Mouse (Mus musculus) lung, postnatal 0 days (tissue): ENCODE results near the gene Rras2. TPM values are rescaled to one million over a fixed set of nuclear protein-coding genes. Genes with fewer than 3 reads are reported as not detected.

Experiments
- ATAC-seq: fragments of 200-750 bp; cut with Nextera tagmentation; 2 replicates; pipeline ENCODE4 v1.8.0; 2017; ENCODE audit warnings: moderate library complexity
- DNase-seq: peaks from one replicate; pipeline ENCODE4 v3.0.0-alpha.2; 2016; ENCODE audit warnings: low spot score
- H3K27ac ChIP-seq: fragments of 300-500 bp; sonication (generic); 2 replicates; pipeline ENCODE4 v1.5.1; 2014; ENCODE audit warnings: antibody characterized with exemption, mild to moderate bottlenecking, low read length, mixed read lengths
- H3K27me3 ChIP-seq: fragments of 300-500 bp; sonication (generic); replicated peaks from 2 replicates; pipeline ENCODE4 v1.6.1; 2014; ENCODE audit warnings: low read length, mixed read lengths; ENCODE audit not compliant: insufficient read depth
- H3K36me3 ChIP-seq: fragments of 300-500 bp; sonication (generic); 2 replicates; pipeline ENCODE4 v1.6.1; 2014; ENCODE audit warnings: low read length, mixed read lengths; ENCODE audit not compliant: insufficient read depth
- H3K4me1 ChIP-seq: fragments of 300-500 bp; sonication (generic); 2 replicates; pipeline ENCODE4 v1.6.1; 2014; ENCODE audit warnings: antibody characterized with exemption, low read depth, low read length, mixed read lengths; ENCODE audit not compliant: insufficient read depth
- H3K4me2 ChIP-seq: fragments of 300-500 bp; sonication (generic); replicated peaks from 2 replicates; pipeline ENCODE4 v1.6.1; 2014; ENCODE audit warnings: low read depth, mild to moderate bottlenecking, low read length, moderate library complexity, mixed read lengths
- H3K4me3 ChIP-seq: fragments of 300-500 bp; sonication (generic); 2 replicates; pipeline ENCODE4 v1.5.1; 2014; ENCODE audit warnings: low read depth, low read length
- H3K9ac ChIP-seq: fragments of 300-500 bp; sonication (generic); replicated peaks from 2 replicates; pipeline ENCODE4 v1.6.1; 2014; ENCODE audit warnings: low read depth, mild to moderate bottlenecking
- H3K9me3 ChIP-seq: fragments of 300-500 bp; sonication (generic); 2 replicates; pipeline ENCODE4 v1.6.1; 2016; ENCODE audit warnings: low read length, mixed read lengths
- CTCF ChIP-seq: IDR thresholded peaks from 2 replicates; pipeline ENCODE4 v1.5.1; 2016; ENCODE audit warnings: antibody characterized with exemption, mild to moderate bottlenecking
- EP300 ChIP-seq: IDR thresholded peaks from 2 replicates; pipeline ENCODE4 v1.6.1; 2016; ENCODE audit warnings: antibody characterized with exemption, mild to moderate bottlenecking, control low read depth
- WGBS: fragments of 180-500 bp; shearing (Covaris S2); extraction: QIAGEN DNeasy Blood & Tissue Kit; methylation state at CpG from one replicate; pipeline ENCODE4 v1.1.7; 2014; 5-methylcytosine and 5-hydroxymethylcytosine counted together
- polyA plus RNA-seq: library from polyadenylated mRNA; unstranded; fragments of >200 nt; fragmentation: Nextera tagmentation; extraction: Ambion mirVana; gene quantifications from 2 replicates; pipeline ENCODE4 v1.2.1, GENCODE M21; 2015

Gene Rras2
- polyA plus RNA-seq, 1 experiment from 2014 or later = 83.6 TPM

- DNase-seq (no peak), ATAC-seq (no peak)
- H3K27me3 ChIP-seq = no peaks in the 10 kb centered on the region
- no peak overlapping the region for H3K27ac ChIP-seq
- H3K9me3 ChIP-seq = no peaks in the 10 kb centered on the region
- WGBS = 61% methylated on average over 2 of the region's 2 CpGs
- TF ChIP-seq CTCF (no peak), EP300 (no peak)
- H3K9ac ChIP-seq = no peak overlapping the region
- H3K4me3 ChIP-seq = no peak overlapping the region
- H3K4me2 ChIP-seq = no peak overlapping the region
- peaks cover 4% of the 10 kb centered on the region; the same call in 1 of the 2 replicates for H3K4me1 ChIP-seq
- no peaks in the 10 kb centered on the region for H3K36me3 ChIP-seq
These were observed 34.5 kb downstream of the Rras2 start for GRCm38 (mm10) chr7:114083088-114083487.

- DNase-seq (no peak), ATAC-seq (no peak)
- H3K9ac ChIP-seq = no peak overlapping the region
- H3K9me3 ChIP-seq = no peaks in the 10 kb centered on the region
- no peaks in the 10 kb centered on the region for H3K27me3 ChIP-seq
- no peaks in the 10 kb centered on the region; the same call in 1 of the 2 replicates for H3K4me1 ChIP-seq
- no peak overlapping the region for H3K4me3 ChIP-seq
- no peak for TF ChIP-seq CTCF
- no peak for TF ChIP-seq EP300
- 82% methylated on average over 21 of the region's 21 CpGs for WGBS
- no peaks in the 10 kb centered on the region for H3K36me3 ChIP-seq
- H3K4me2 ChIP-seq = no peak overlapping the region
- no peak overlapping the region for H3K27ac ChIP-seq
These were observed 35.8 kb downstream of the Rras2 start for GRCm38 (mm10) chr7:114081633-114082420.

- Histone ChIP-seq H3K9ac (no peak overlapping the region), H3K36me3 (no peaks in the 10 kb centered on the region), H3K9me3 (no peaks in the 10 kb centered on the region), H3K4me3 (no peak overlapping the region), H3K27me3 (no peaks in the 10 kb centered on the region), H3K4me2 (no peak overlapping the region), H3K27ac (no peak overlapping the region), H3K4me1 (no peaks in the 10 kb centered on the region)
- WGBS = 91% methylated on average over 5 of the region's 5 CpGs
- TF ChIP-seq CTCF (no peak), EP300 (no peak)
- ATAC-seq = no peak
- no peak for DNase-seq
These were observed 37.3 kb downstream of the Rras2 start for GRCm38 (mm10) chr7:114080250-114080649.

- 87% methylated on average over 4 of the region's 4 CpGs for WGBS
- no peak overlapping the region for H3K4me3 ChIP-seq
- ATAC-seq (no peak), DNase-seq (no peak)
- no peak for TF ChIP-seq CTCF
- no peak for TF ChIP-seq EP300
- no peaks in the 10 kb centered on the region for H3K9me3 ChIP-seq
- H3K36me3 ChIP-seq = no peaks in the 10 kb centered on the region
- H3K27ac ChIP-seq = no peak overlapping the region
- H3K4me2 ChIP-seq = no peak overlapping the region
- no peak overlapping the region for H3K9ac ChIP-seq
- no peaks in the 10 kb centered on the region for H3K27me3 ChIP-seq
- no peaks in the 10 kb centered on the region for H3K4me1 ChIP-seq
These were observed 38.2 kb downstream of the Rras2 start for GRCm38 (mm10) chr7:114079343-114079742.

GRCm38 (mm10) chr7:114074595-114074994 lies 43.0 kb downstream of the Rras2 start:
- Histone ChIP-seq H3K4me3 (no peak overlapping the region), H3K9ac (no peak overlapping the region), H3K27me3 (no peaks in the 10 kb centered on the region), H3K27ac (no peak overlapping the region), H3K4me2 (no peak overlapping the region), H3K9me3 (no peaks in the 10 kb centered on the region), H3K4me1 (no peaks in the 10 kb centered on the region; the same call in 1 of the 2 replicates), H3K36me3 (no peaks in the 10 kb centered on the region)
- ATAC-seq (no peak), DNase-seq (no peak)
- TF ChIP-seq EP300 = no peak
- TF ChIP-seq CTCF = no peak
- WGBS = 85% methylated on average over 2 of the region's 2 CpGs

GRCm38 (mm10) chr7:114074133-114074532 lies 43.4 kb downstream of the Rras2 start:
- Histone ChIP-seq H3K4me1 (no peaks in the 10 kb centered on the region; the same call in 1 of the 2 replicates), H3K27ac (no peak overlapping the region), H3K4me2 (no peak overlapping the region), H3K4me3 (no peak overlapping the region), H3K9ac (no peak overlapping the region), H3K36me3 (no peaks in the 10 kb centered on the region), H3K9me3 (no peaks in the 10 kb centered on the region), H3K27me3 (no peaks in the 10 kb centered on the region)
- DNase-seq = no peak
- 76% methylated on average over 7 of the region's 7 CpGs for WGBS
- no peak for ATAC-seq
- TF ChIP-seq EP300 (no peak), CTCF (no peak)
